10 mouse cellular contexts compared by ENCODE assay signal in genomic region chr8:87861718-87862117, GRCm38 (mm10).
DNase-seq lines count a peak whose midpoint lies in the region; ATAC-seq and TF ChIP-seq lines count a peak whose summit lies in the region.
"Had no signal": no experiment of that assay in that cellular context is flagged by ENCODE, and none has a peak within 500 bp of the region (broad histone marks: within the 10 kb centered on the region; RNA-seq: fewer than 3 reads in every experiment).

No protein-coding gene starts in this region.

- H3K4me2 ChIP-seq in lung, embryonic 14.5 days: no peak overlapping the region
- no peak overlapping the region for H3K4me2 ChIP-seq in embryonic facial prominence, embryonic 14.5 days (ENCODE audit: low read depth, low read length)
- no peak overlapping the region for H3K4me2 ChIP-seq in midbrain, embryonic 16.5 days (ENCODE audit: low read length)

- DNase-seq in lung, embryonic 14.5 days: peak; percentile 64
- no peak for DNase-seq in lung, adult 18-20 months
- no peak for DNase-seq in embryonic facial prominence, embryonic 14.5 days (ENCODE audit: low spot score)
- DNase-seq in kidney, adult 9 months: peak; percentile 11
- DNase-seq in left cerebral cortex, postnatal 25 days (ENCODE audit: low spot score in 2 of 2): no peak
- DNase-seq in adrenal gland, postnatal 25 days: no peak
- no peak for DNase-seq in cerebellum, adult 9-10 months
- DNase-seq: heart, adult 2 months had no signal

- no peak for ATAC-seq in lung, embryonic 14.5 days (ENCODE audit: insufficient read depth)
- ATAC-seq in embryonic facial prominence, embryonic 14.5 days (ENCODE audit: low read depth): no peak
- no peak for ATAC-seq in midbrain, embryonic 16.5 days

- peaks cover 5% of the 10 kb centered on the region for H3K4me1 ChIP-seq in lung, embryonic 14.5 days (ENCODE audit: insufficient read depth)
- peaks cover 16% of the 10 kb centered on the region for H3K4me1 ChIP-seq in embryonic facial prominence, embryonic 14.5 days (ENCODE audit: control insufficient read depth, insufficient read depth, low read length)
- peaks cover 29% of the 10 kb centered on the region for H3K4me1 ChIP-seq in midbrain, embryonic 16.5 days (ENCODE audit: control insufficient read depth, insufficient read depth, low read length)

- intact Hi-C loops in left cerebral cortex, postnatal 25 days (cut with DNase I): no loop called here

- 0 out of 2 replicates have a peak, but pooled peaks cover 4% of the 10 kb centered on the region for H3K36me3 ChIP-seq in lung, embryonic 14.5 days (ENCODE audit: insufficient read depth)
- H3K36me3 ChIP-seq in embryonic facial prominence, embryonic 14.5 days (ENCODE audit: control insufficient read depth, insufficient read depth, low read length): peaks cover 18% of the 10 kb centered on the region
- no peaks in the 10 kb centered on the region for H3K36me3 ChIP-seq in midbrain, embryonic 16.5 days (ENCODE audit: control insufficient read depth, insufficient read depth, low read length)

- TF ChIP-seq CTCF in lung, embryonic 14.5 days (IDR thresholded peaks at IDR 0.05; ENCODE audit: low read depth): no peak

- no peak overlapping the region for H3K9ac ChIP-seq in lung, embryonic 14.5 days
- no peak overlapping the region for H3K9ac ChIP-seq in embryonic facial prominence, embryonic 14.5 days (ENCODE audit: low read depth, low read length)
- no peak overlapping the region for H3K9ac ChIP-seq in midbrain, embryonic 16.5 days (ENCODE audit: low read depth, low read length)

- peak overlapping the region; percentile 67 for H3K27ac ChIP-seq in lung, embryonic 14.5 days (ENCODE audit: low read depth)
- peak overlapping the region; percentile 48; the same call in 1 of the 2 replicates for H3K27ac ChIP-seq in embryonic facial prominence, embryonic 14.5 days (replicated peaks; ENCODE audit: low read depth, low read length)
- H3K27ac ChIP-seq in midbrain, embryonic 16.5 days (ENCODE audit: low read length): peak overlapping the region; percentile 39; the same call in 1 of the 2 replicates
- H3K27ac ChIP-seq: heart, adult 2 months had no signal

- 32% methylated on average over 5 of the region's 5 CpGs for WGBS in lung, embryonic 14.5 days
- 47% methylated on average over 5 of the region's 5 CpGs for WGBS in embryonic facial prominence, embryonic 14.5 days
- 40% methylated on average over 5 of the region's 5 CpGs for WGBS in midbrain, embryonic 16.5 days

- no peak overlapping the region for H3K4me3 ChIP-seq in lung, embryonic 14.5 days (ENCODE audit: low read depth, low read length)
- no peak overlapping the region for H3K4me3 ChIP-seq in embryonic facial prominence, embryonic 14.5 days (ENCODE audit: low read depth, low read length)
- H3K4me3 ChIP-seq in midbrain, embryonic 16.5 days (ENCODE audit: low read depth, low read length): no peak overlapping the region
- H3K4me3 ChIP-seq: erythroblast, embryonic 14.5 days; heart, adult 2 months had no signal

- H3K27me3 ChIP-seq in lung, embryonic 14.5 days (ENCODE audit: insufficient read depth, low read length): no peaks in the 10 kb centered on the region
- H3K27me3 ChIP-seq in embryonic facial prominence, embryonic 14.5 days (replicated peaks; ENCODE audit: control insufficient read depth, insufficient read depth, low read length): no peaks in the 10 kb centered on the region
- no peaks in the 10 kb centered on the region for H3K27me3 ChIP-seq in midbrain, embryonic 16.5 days (ENCODE audit: control insufficient read depth, insufficient read depth, low read depth, low read length)

- H3K9me3 ChIP-seq in lung, embryonic 14.5 days (ENCODE audit: low read depth, low read length): no peaks in the 10 kb centered on the region
- H3K9me3 ChIP-seq in embryonic facial prominence, embryonic 14.5 days (ENCODE audit: control insufficient read depth, low read length): no peaks in the 10 kb centered on the region
- H3K9me3 ChIP-seq in midbrain, embryonic 16.5 days (replicated peaks; ENCODE audit: control insufficient read depth, low read length, poor library complexity, severe bottlenecking): no peaks in the 10 kb centered on the region

Comparison
In these comparisons a context has a peak if more than half of its experiments do, and no peak if none do; other contexts are left out.
1. DNase-seq: peak in lung, embryonic 14.5 days (single experiment) and kidney, adult 9 months (single experiment); none in lung, adult 18-20 months (0 of 2), embryonic facial prominence, embryonic 14.5 days (single experiment), left cerebral cortex, postnatal 25 days (0 of 2), adrenal gland, postnatal 25 days (single experiment) and cerebellum, adult 9-10 months (single experiment).
2. Peak in every context shown above with its lines, with median percentiles within 50 percentile points of each other: H3K27ac ChIP-seq.